Mouse (Mus musculus) intestine, embryonic 16.5 days (tissue): Measurements from ENCODE around the gene Fbxo41. TPM values are rescaled to one million over a fixed set of nuclear protein-coding genes. Genes with fewer than 3 reads are reported as not detected.

Source experiments
- ATAC-seq: fragments of 200-750 bp; cut with Nextera tagmentation; 2 replicates; pipeline ENCODE4 v1.8.0; 2017; ENCODE audit warnings: moderate TSS enrichment, moderate library complexity
- H3K27ac ChIP-seq: fragments of 300-500 bp; sonication (generic); 2 replicates; pipeline ENCODE4 v1.5.1; 2014; ENCODE audit warnings: mild to moderate bottlenecking, low read length
- H3K27me3 ChIP-seq: fragments of 300-500 bp; sonication (generic); replicated peaks from 2 replicates; pipeline ENCODE4 v1.6.1; 2014; ENCODE audit warnings: low read length, control low read depth, mixed read lengths; ENCODE audit not compliant: control insufficient read depth, insufficient read depth
- H3K36me3 ChIP-seq: fragments of 300-500 bp; sonication (generic); 2 replicates; pipeline ENCODE4 v1.6.1; 2014; ENCODE audit warnings: low read length, control low read depth; ENCODE audit not compliant: control insufficient read depth, insufficient read depth
- H3K4me1 ChIP-seq: fragments of 300-500 bp; sonication (generic); 2 replicates; pipeline ENCODE4 v1.6.1; 2014; ENCODE audit warnings: low read length, control low read depth, mixed read lengths; ENCODE audit not compliant: control insufficient read depth, insufficient read depth
- H3K4me2 ChIP-seq: fragments of 300-500 bp; sonication (generic); 2 replicates; pipeline ENCODE4 v1.6.1; 2014; ENCODE audit warnings: low read depth, low read length, control low read depth
- H3K4me3 ChIP-seq: fragments of 300-500 bp; sonication (generic); 2 replicates; pipeline ENCODE4 v1.5.1; 2014; ENCODE audit warnings: mild to moderate bottlenecking, low read length
- H3K9ac ChIP-seq: fragments of 300-500 bp; sonication (generic); 2 replicates; pipeline ENCODE4 v1.6.1; 2014; ENCODE audit warnings: low read depth, low read length
- H3K9me3 ChIP-seq: fragments of 300-500 bp; sonication (generic); 2 replicates; pipeline ENCODE4 v1.6.1; 2016; ENCODE audit warnings: low read length, control low read depth; ENCODE audit not compliant: control insufficient read depth
- WGBS: fragments of 180-500 bp; shearing (Covaris S2); extraction: QIAGEN DNeasy Blood & Tissue Kit; methylation state at CpG from one replicate; pipeline ENCODE4 v1.1.7; 2014; 5-methylcytosine and 5-hydroxymethylcytosine counted together
- polyA plus RNA-seq: library from polyadenylated mRNA; unstranded; fragments of >200 nt; fragmentation: Nextera tagmentation; extraction: Ambion mirVana; gene quantifications from 2 replicates; pipeline ENCODE4 v1.2.1, GENCODE M21; 2015

Gene Fbxo41
- polyA plus RNA-seq: 0.12 and 0.16 TPM in 2 replicates

- H3K36me3 ChIP-seq: no peaks in the 10 kb centered on the region
- H3K27me3 ChIP-seq: peaks cover 7% of the 10 kb centered on the region; the same call in 1 of the 2 replicates
- H3K4me2 ChIP-seq: peak within 1 kb of the TSS; percentile 97
- peak within 1 kb of the TSS; percentile 72 for H3K4me3 ChIP-seq
- peak within 1 kb of the TSS; percentile 69 for H3K9ac ChIP-seq
- no peak within 1 kb of the TSS for H3K27ac ChIP-seq
- peak; percentile 83 for ATAC-seq
- peaks cover 5% of the 10 kb centered on the region; the same call in 1 of the 2 replicates for H3K4me1 ChIP-seq
- WGBS: under 1% methylated on average over 20 of the region's 22 CpGs
- no peaks in the 10 kb centered on the region for H3K9me3 ChIP-seq
Observed at GRCm38 (mm10) chr6:85502911-85503250, at the start of gene Fbxo41. TSS of gene Fbxo41 (minus strand) at chr6:85502994.

GRCm38 (mm10) chr6:85547642-85548041 lies 44.8 kb upstream of the Fbxo41 start:
- 87% methylated on average over 5 of the region's 5 CpGs for WGBS
- Histone ChIP-seq H3K4me1 (no peaks in the 10 kb centered on the region), H3K36me3 (no peaks in the 10 kb centered on the region), H3K9me3 (no peaks in the 10 kb centered on the region), H3K4me2 (no peak overlapping the region), H3K4me3 (no peak overlapping the region), H3K27ac (no peak overlapping the region), H3K9ac (no peak overlapping the region), H3K27me3 (no peaks in the 10 kb centered on the region)
- no peak for ATAC-seq

- Histone ChIP-seq H3K27me3 (no peaks in the 10 kb centered on the region), H3K4me2 (no peak overlapping the region), H3K9me3 (no peaks in the 10 kb centered on the region), H3K4me3 (no peak overlapping the region), H3K27ac (no peak overlapping the region), H3K9ac (no peak overlapping the region), H3K36me3 (no peaks in the 10 kb centered on the region), H3K4me1 (no peaks in the 10 kb centered on the region)
- ATAC-seq: no peak
- WGBS: 77% methylated on average over 13 of the region's 13 CpGs
Observed at GRCm38 (mm10) chr6:85544251-85544881, 41.6 kb upstream of the Fbxo41 start.

GRCm38 (mm10) chr6:85543351-85544175 lies 40.8 kb upstream of the Fbxo41 start:
- Histone ChIP-seq H3K4me2 (no peak overlapping the region), H3K4me1 (no peaks in the 10 kb centered on the region), H3K27ac (no peak overlapping the region), H3K36me3 (no peaks in the 10 kb centered on the region), H3K27me3 (no peaks in the 10 kb centered on the region), H3K9me3 (no peaks in the 10 kb centered on the region), H3K4me3 (no peak overlapping the region), H3K9ac (no peak overlapping the region)
- no peak for ATAC-seq
- 67% methylated on average over 10 of the region's 10 CpGs for WGBS

- H3K36me3 ChIP-seq: no peaks in the 10 kb centered on the region
- H3K27me3 ChIP-seq: no peaks in the 10 kb centered on the region
- H3K4me2 ChIP-seq: no peak overlapping the region
- H3K27ac ChIP-seq: no peak overlapping the region
- no peaks in the 10 kb centered on the region for H3K9me3 ChIP-seq
- WGBS: 74% methylated on average over 2 of the region's 2 CpGs
- H3K4me3 ChIP-seq: no peak overlapping the region
- no peak for ATAC-seq
- no peaks in the 10 kb centered on the region for H3K4me1 ChIP-seq
- no peak overlapping the region for H3K9ac ChIP-seq
Observed at GRCm38 (mm10) chr6:85522825-85523224, 20.0 kb upstream of the Fbxo41 start.

- 80% methylated on average over 5 of the region's 5 CpGs for WGBS
- ATAC-seq: no peak
Observed at GRCm38 (mm10) chr6:85522026-85522425, 19.2 kb upstream of the Fbxo41 start.

GRCm38 (mm10) chr6:85518091-85518693 lies 15.4 kb upstream of the Fbxo41 start:
- H3K4me1 ChIP-seq: peaks cover 5% of the 10 kb centered on the region
- H3K4me3 ChIP-seq: no peak overlapping the region
- 47% methylated on average over 5 of the region's 5 CpGs for WGBS
- no peak overlapping the region for H3K4me2 ChIP-seq
- H3K9ac ChIP-seq: no peak overlapping the region
- ATAC-seq: no peak
- H3K27ac ChIP-seq: no peak overlapping the region
- peaks cover 22% of the 10 kb centered on the region for H3K27me3 ChIP-seq
- no peaks in the 10 kb centered on the region for H3K9me3 ChIP-seq
- H3K36me3 ChIP-seq: no peaks in the 10 kb centered on the region

More at GRCm38 (mm10) chr6:85522026-85522425, 19.2 kb upstream of the Fbxo41 start:
- Histone ChIP-seq H3K4me1 (no peaks in the 10 kb centered on the region), H3K27ac (no peak overlapping the region), H3K4me2 (no peak overlapping the region), H3K9me3 (no peaks in the 10 kb centered on the region), H3K4me3 (no peak overlapping the region), H3K9ac (no peak overlapping the region), H3K27me3 (no peaks in the 10 kb centered on the region), H3K36me3 (no peaks in the 10 kb centered on the region)

GRCm38 (mm10) chr6:85515941-85516340 lies 13.1 kb upstream of the Fbxo41 start:
- H3K27me3 ChIP-seq: peaks cover 45% of the 10 kb centered on the region
- WGBS: 80% methylated on average over 4 of the region's 4 CpGs

GRCm38 (mm10) chr6:85513531-85513910 lies 10.7 kb upstream of the Fbxo41 start, which contains the start of gene Egr4:
TSS of gene Egr4 (minus strand) at chr6:85513589.
- no peak within 1 kb of the TSS for H3K27ac ChIP-seq
- peaks cover 20% of the 10 kb centered on the region for H3K4me1 ChIP-seq
- 0 out of 2 replicates have a peak, but pooled peaks have one; percentile 40 for ATAC-seq
- H3K9ac ChIP-seq: no peak within 1 kb of the TSS
- H3K4me3 ChIP-seq: peak within 1 kb of the TSS; percentile 50
- peak within 1 kb of the TSS; percentile 73 for H3K4me2 ChIP-seq
- H3K9me3 ChIP-seq: no peaks in the 10 kb centered on the region
- no peaks in the 10 kb centered on the region for H3K36me3 ChIP-seq
- under 1% methylated on average over 38 of the region's 38 CpGs for WGBS
- peaks cover 61% of the 10 kb centered on the region for H3K27me3 ChIP-seq

More at GRCm38 (mm10) chr6:85515941-85516340, 13.1 kb upstream of the Fbxo41 start:
- Histone ChIP-seq H3K9me3 (no peaks in the 10 kb centered on the region), H3K4me2 (no peak overlapping the region), H3K9ac (no peak overlapping the region), H3K27ac (no peak overlapping the region), H3K4me1 (peaks cover 20% of the 10 kb centered on the region), H3K36me3 (no peaks in the 10 kb centered on the region), H3K4me3 (no peak overlapping the region)
- no peak for ATAC-seq
